Mouse (Mus musculus): ENCODE results near the gene Nlrx1. TPM values are rescaled to one million over a fixed set of nuclear protein-coding genes. Genes with fewer than 3 reads are reported as not detected.

Nlrx1 gene
- total RNA-seq, 2 experiments from 2014 or later, result 19.6 to 24.5 TPM

- no peak for DNase-seq
- intact Hi-C loops (cut with DNase I), result loop anchor here (1.0 to 10.0 kb wide), 3 partner anchors 30 to 254 kb away; partner anchors contain the start of gene Nlrx1
Observed at GRCm38 (mm10) chr9:44238501-44239190, 29.8 kb downstream of the Nlrx1 start.

- DNase-seq, result no peak
- intact Hi-C loops (cut with DNase I), result loop anchor here (10.0 kb wide), 1 partner anchor 252 kb away; no protein-coding TSS in a partner anchor
Observed at GRCm38 (mm10) chr9:44237128-44237527, 31.3 kb downstream of the Nlrx1 start.

- no peak for DNase-seq
- intact Hi-C loops (cut with DNase I), result loop anchor here (10.0 kb wide), 1 partner anchor 252 kb away; no protein-coding TSS in a partner anchor
Observed at GRCm38 (mm10) chr9:44236601-44237000, 31.8 kb downstream of the Nlrx1 start.

- DNase-seq, result peak; percentile 49 to 67
- intact Hi-C loops (cut with DNase I), result loop anchor here (2.0 to 10.0 kb wide), 2 partner anchors 54 to 250 kb away; no protein-coding TSS in a partner anchor
Observed at GRCm38 (mm10) chr9:44234479-44235427, 33.6 kb downstream of the Nlrx1 start.

GRCm38 (mm10) chr9:44233802-44234478 is 34.5 kb downstream of the Nlrx1 start, which contains the start of gene Cbl:
Cbl (minus strand) TSS chr9:44234049.
- intact Hi-C loops (cut with DNase I), result loop anchor here (1.0 to 10.0 kb wide), 3 partner anchors 53 to 249 kb away; no protein-coding TSS in a partner anchor
- peak; percentile 98 to 99 for DNase-seq

GRCm38 (mm10) chr9:44233021-44233801 is 35.2 kb downstream of the Nlrx1 start:
- intact Hi-C loops (cut with DNase I), result loop anchor here (1.0 to 10.0 kb wide), 2 partner anchors 107 to 248 kb away; no protein-coding TSS in a partner anchor

GRCm38 (mm10) chr9:44231609-44232008 is 36.8 kb downstream of the Nlrx1 start:
- no peak for DNase-seq
- intact Hi-C loops (cut with DNase I), result loop anchor here (10.0 kb wide), 1 partner anchor 247 kb away; no protein-coding TSS in a partner anchor

More at GRCm38 (mm10) chr9:44233021-44233801, 35.2 kb downstream of the Nlrx1 start:
- peak in 1 of 2 experiments; percentile 37 for DNase-seq

- DNase-seq, result no peak
- intact Hi-C loops (cut with DNase I), result no loop called here
Observed at GRCm38 (mm10) chr9:44225993-44226392, 42.4 kb downstream of the Nlrx1 start.

GRCm38 (mm10) chr9:44213538-44213937 is 54.9 kb downstream of the Nlrx1 start:
- intact Hi-C loops (cut with DNase I), result no loop called here
- no peak for DNase-seq

- intact Hi-C loops (cut with DNase I), result no loop called here
- no peak for DNase-seq
Observed at GRCm38 (mm10) chr9:44212406-44212805, 56.0 kb downstream of the Nlrx1 start.

GRCm38 (mm10) chr9:44209416-44209815 is 59.0 kb downstream of the Nlrx1 start:
- no peak for DNase-seq
- intact Hi-C loops (cut with DNase I), result no loop called here

GRCm38 (mm10) chr9:44207840-44208239 is 60.6 kb downstream of the Nlrx1 start:
- no peak for DNase-seq
- intact Hi-C loops (cut with DNase I), result no loop called here

Other genes with a start within 250 kb of the Nlrx1 start
- 10 to 100 TPM; 13.3 to 15.3 TPM for gene Thy1, start 225.2 kb downstream of the Nlrx1 start, total RNA-seq (2021)
- 100 to 1,000 TPM; 137 to 198 TPM for gene Usp2, start 201.6 kb downstream of the Nlrx1 start, total RNA-seq (2021)
- gene Mfrp, start 166.9 kb downstream of the Nlrx1 start, total RNA-seq (2021), result not detected
- gene C1qtnf5, start 161.4 kb downstream of the Nlrx1 start, total RNA-seq (2021), result 1 to 10 TPM; 8.4 to 8.9 TPM
- under 1 TPM in 1 of 2 experiments, not detected in 1; 0.14 TPM for gene Gm49380, start 155.1 kb downstream of the Nlrx1 start, total RNA-seq (2021)
- 1 to 10 TPM; 6.7 to 7.6 TPM for gene Rnf26, start 155.1 kb downstream of the Nlrx1 start, total RNA-seq (2021)
- gene Mcam, start 134.1 kb downstream of the Nlrx1 start, total RNA-seq (2021), result 10 to 100 TPM; 38.7 to 39.3 TPM
- gene Cbl, start 34.5 kb downstream of the Nlrx1 start, total RNA-seq (2021), result 10 to 100 TPM; 17.7 to 22.6 TPM
- not detected for gene Ccdc153, start 27.9 kb downstream of the Nlrx1 start, total RNA-seq (2021)
- gene Pdzd3, start 17.1 kb downstream of the Nlrx1 start, total RNA-seq (2021), result 1 to 10 TPM; 3.5 to 4.3 TPM
- gene Abcg4, start 20.0 kb upstream of the Nlrx1 start, total RNA-seq (2021), result under 1 TPM; 0.69 to 0.79 TPM
- 1 to 10 TPM; 7.8 to 8.7 TPM for gene Hinfp, start 37.1 kb upstream of the Nlrx1 start, total RNA-seq (2021)
- 10 to 100 TPM; 14.0 to 14.2 TPM for gene C2cd2l, start 51.7 kb upstream of the Nlrx1 start, total RNA-seq (2021)
- gene Dpagt1, start 57.4 kb upstream of the Nlrx1 start, total RNA-seq (2021), result 10 to 100 TPM; 18.6 to 22.4 TPM
- 10 to 100 TPM; 13.3 to 13.6 TPM for gene H2afx, start 66.1 kb upstream of the Nlrx1 start, total RNA-seq (2021)
- gene Hmbs, start 75.6 kb upstream of the Nlrx1 start, total RNA-seq (2021), result 10 to 100 TPM; 41.1 to 49.8 TPM
- 10 to 100 TPM; 16.8 to 18.8 TPM for gene Vps11, start 93.1 kb upstream of the Nlrx1 start, total RNA-seq (2021)
- 10 to 100 TPM; 46.0 to 68.1 TPM for gene Hyou1, start 110.9 kb upstream of the Nlrx1 start, total RNA-seq (2021)
- 10 to 100 TPM; 21.5 to 24.0 TPM for gene Slc37a4, start 128.3 kb upstream of the Nlrx1 start, total RNA-seq (2021)
- 100 to 1,000 TPM; 793 to 858 TPM for gene Rps25, start 138.5 kb upstream of the Nlrx1 start, total RNA-seq (2021)
- gene Trappc4, start 139.0 kb upstream of the Nlrx1 start, total RNA-seq (2021), result 10 to 100 TPM; 33.0 to 36.3 TPM
- 1 to 10 TPM; 8.1 to 8.8 TPM for gene Ccdc84, start 150.0 kb upstream of the Nlrx1 start, total RNA-seq (2021)
- gene Foxr1, start 172.5 kb upstream of the Nlrx1 start, total RNA-seq (2021), result not detected
- not detected for gene Upk2, start 186.4 kb upstream of the Nlrx1 start, total RNA-seq (2021)
- gene Bcl9l, start 214.2 kb upstream of the Nlrx1 start, total RNA-seq (2021), result 10 to 100 TPM; 44.6 to 59.4 TPM

Data from heart, postnatal 36 days (tissue).